Mouse (Mus musculus) lung, adult 10 weeks (tissue): ENCODE measurements around the gene Dtd2. TPM values are rescaled to one million over a fixed set of nuclear protein-coding genes. Genes with fewer than 3 reads are reported as not detected.

Source experiments
- polyA plus RNA-seq: library from polyadenylated mRNA; stranded (reverse); fragments of 350-450 nt; fragmentation: Illumina TruSeq; extraction: RNeasy Lipid Tissue Mini Kit (QIAGEN cat#74804); gene quantifications from one replicate; pipeline ENCODE4 v1.2.3, GENCODE M21; 2014; ENCODE audit warnings: low read depth, low replicate concordance; ENCODE audit not compliant: insufficient read depth

Dtd2 gene
- polyA plus RNA-seq: 6.3 TPM

GRCm38 (mm10) chr12:52005877-52006632 is at the start of gene Dtd2:
Gene Dtd2, minus strand, starts transcription at chr12:52006501.

GRCm38 (mm10) chr12:52027963-52028362 is 21.7 kb upstream of the Dtd2 start, which contains the start of gene Gpr33:
Gene Gpr33, minus strand, starts transcription at chr12:52028063.

GRCm38 (mm10) chr12:51971070-51971664 is 35.1 kb downstream of the Dtd2 start, which contains the start of gene Heatr5a:
Gene Heatr5a, minus strand, starts transcription at chr12:51971321.

Other genes starting within 250 kb of the Dtd2 start
- 11.9 TPM for gene Hectd1, start 177.0 kb downstream of the Dtd2 start, polyA plus RNA-seq
- 4.9 TPM for gene Heatr5a, start 35.2 kb downstream of the Dtd2 start, polyA plus RNA-seq
- gene Gpr33, start 21.6 kb upstream of the Dtd2 start, polyA plus RNA-seq: 0.22 TPM
- 3.7 TPM for gene Nubpl, start 91.2 kb upstream of the Dtd2 start, polyA plus RNA-seq